Mouse (Mus musculus) forebrain, embryonic 14.5 days (tissue): ENCODE measurements around the gene Map3k14. TPM values are rescaled to one million over a fixed set of nuclear protein-coding genes. Genes with fewer than 3 reads are reported as not detected.

Source experiments
- ATAC-seq: fragments of 200-750 bp; cut with Nextera tagmentation; 2 replicates; pipeline ENCODE4 v1.8.0; 2017; ENCODE audit warnings: mild to moderate bottlenecking, moderate library complexity
- DNase-seq: peaks from one replicate; pipeline ENCODE4 v3.0.0-alpha.2; 2015; ENCODE audit warnings: low spot score
- H3K27ac ChIP-seq: fragments of 300-500 bp; sonication (generic); 2 replicates; pipeline ENCODE4 v1.5.1; 2014; ENCODE audit warnings: low read depth, mild to moderate bottlenecking, control low read depth, low read length, moderate library complexity
- H3K27me3 ChIP-seq: fragments of 300-500 bp; sonication (generic); replicated peaks from 2 replicates; pipeline ENCODE4 v1.6.1; 2014; ENCODE audit warnings: low read length, control low read depth, mixed read lengths; ENCODE audit not compliant: control insufficient read depth, insufficient read depth
- H3K36me3 ChIP-seq: fragments of 300-500 bp; sonication (generic); 2 replicates; pipeline ENCODE4 v1.6.1; 2014; ENCODE audit warnings: low read length, control low read depth; ENCODE audit not compliant: control insufficient read depth, insufficient read depth
- H3K4me1 ChIP-seq: fragments of 300-500 bp; sonication (generic); 2 replicates; pipeline ENCODE4 v1.6.1; 2014; ENCODE audit warnings: antibody characterized with exemption, low read length, control low read depth; ENCODE audit not compliant: control insufficient read depth, insufficient read depth
- H3K4me2 ChIP-seq: fragments of 300-500 bp; sonication (generic); 2 replicates; pipeline ENCODE4 v1.6.1; 2014; ENCODE audit warnings: mild to moderate bottlenecking, control low read depth, low read length
- H3K4me3 ChIP-seq: fragments of 300-500 bp; sonication (generic); 2 replicates; pipeline ENCODE4 v1.5.1; 2014; ENCODE audit warnings: low read depth, low read length, control low read depth
- H3K9ac ChIP-seq: fragments of 300-500 bp; sonication (generic); 2 replicates; pipeline ENCODE4 v1.6.1; 2014; ENCODE audit warnings: mild to moderate bottlenecking, low read length, control low read depth, moderate library complexity
- H3K9me3 ChIP-seq: fragments of 300-500 bp; sonication (generic); replicated peaks from 2 replicates; pipeline ENCODE4 v1.6.1; 2016; ENCODE audit warnings: low read length, control low read depth, mixed read lengths; ENCODE audit not compliant: control insufficient read depth
- WGBS: fragments of 180-500 bp; shearing (Covaris S2); extraction: QIAGEN DNeasy Blood & Tissue Kit; methylation state at CpG from one replicate; pipeline ENCODE4 v1.1.7; 2014; 5-methylcytosine and 5-hydroxymethylcytosine counted together
- polyA plus RNA-seq: library from polyadenylated mRNA; unstranded; fragments of >200 nt; fragmentation: Nextera tagmentation; extraction: Ambion mirVana; gene quantifications from 2 replicates; pipeline ENCODE4 v1.2.1, GENCODE M21; 2014

Gene Map3k14
- polyA plus RNA-seq, 1 experiment from 2014 or later, result 1.7 TPM

- Histone ChIP-seq H3K4me3 (peak overlapping the region; percentile 63), H3K4me1 (no peaks in the 10 kb centered on the region), H3K36me3 (no peaks in the 10 kb centered on the region), H3K4me2 (peak overlapping the region; percentile 84), H3K9me3 (no peaks in the 10 kb centered on the region), H3K27ac (no peak overlapping the region), H3K27me3 (peaks cover 32% of the 10 kb centered on the region), H3K9ac (peak overlapping the region; percentile 68)
- no peak for DNase-seq
- WGBS, result 42% methylated on average over 3 of the region's 3 CpGs
- ATAC-seq, result no peak
These were observed 97.2 kb downstream of the Map3k14 start for GRCm38 (mm10) chr11:103170111-103170493.

Other genes with a start within 250 kb of the Map3k14 start
- gene Nmt1, start 239.3 kb downstream of the Map3k14 start, polyA plus RNA-seq, result 37.0 and 43.8 TPM in 2 replicates
- 207 and 220 TPM in 2 replicates for gene Dcakd, start 239.1 kb downstream of the Map3k14 start, polyA plus RNA-seq
- 1.1 and 1.4 TPM in 2 replicates for gene Plcd3, start 165.8 kb downstream of the Map3k14 start, polyA plus RNA-seq
- gene Acbd4, start 165.8 kb downstream of the Map3k14 start, polyA plus RNA-seq, result 10.4 and 11.8 TPM in 2 replicates
- gene Hexim1, start 151.2 kb downstream of the Map3k14 start, polyA plus RNA-seq, result 4.8 and 5.4 TPM in 2 replicates
- 9.6 and 13.4 TPM in 2 replicates for gene Hexim2, start 135.0 kb downstream of the Map3k14 start, polyA plus RNA-seq
- gene Fmnl1, start 96.4 kb downstream of the Map3k14 start, polyA plus RNA-seq, result 1.2 and 3.2 TPM in 2 replicates
- 0.78 and 1.2 TPM in 2 replicates for gene 1700023F06Rik, start 58.9 kb downstream of the Map3k14 start, polyA plus RNA-seq
- gene Spata32, start 49.0 kb downstream of the Map3k14 start, polyA plus RNA-seq, result not detected in 2 replicates
- 1.5 and 2.3 TPM in 2 replicates for gene Arhgap27, start 96.2 kb upstream of the Map3k14 start, polyA plus RNA-seq
- 7.5 and 10.0 TPM in 2 replicates for gene Plekhm1, start 145.2 kb upstream of the Map3k14 start, polyA plus RNA-seq
- gene Lrrc37a, start 237.1 kb upstream of the Map3k14 start, polyA plus RNA-seq, result not detected in 2 replicates